Mouse (Mus musculus): ENCODE results near the gene Ano6.

The Ano6 gene

DNA sequence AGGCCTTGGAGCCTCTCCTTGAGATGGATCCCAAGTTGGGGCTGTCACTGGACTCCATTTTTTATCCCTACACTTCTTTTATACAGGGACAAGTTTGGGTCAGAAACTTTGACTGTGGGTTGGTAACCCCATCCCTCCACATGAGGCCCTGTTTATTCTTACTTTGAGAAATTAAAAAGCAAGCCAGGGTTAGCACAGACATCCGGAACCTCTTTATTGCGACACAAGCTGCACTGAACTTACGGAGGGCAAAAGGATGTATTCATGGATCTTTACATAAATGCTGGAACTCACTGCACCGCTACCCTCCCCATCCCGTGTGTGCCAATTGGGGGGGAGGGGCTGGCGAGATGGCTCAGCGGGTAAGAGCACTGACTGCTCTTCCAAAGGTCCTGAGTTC lies 105.1 kb downstream of the Ano6 start:
- no peak for DNase-seq

DNA sequence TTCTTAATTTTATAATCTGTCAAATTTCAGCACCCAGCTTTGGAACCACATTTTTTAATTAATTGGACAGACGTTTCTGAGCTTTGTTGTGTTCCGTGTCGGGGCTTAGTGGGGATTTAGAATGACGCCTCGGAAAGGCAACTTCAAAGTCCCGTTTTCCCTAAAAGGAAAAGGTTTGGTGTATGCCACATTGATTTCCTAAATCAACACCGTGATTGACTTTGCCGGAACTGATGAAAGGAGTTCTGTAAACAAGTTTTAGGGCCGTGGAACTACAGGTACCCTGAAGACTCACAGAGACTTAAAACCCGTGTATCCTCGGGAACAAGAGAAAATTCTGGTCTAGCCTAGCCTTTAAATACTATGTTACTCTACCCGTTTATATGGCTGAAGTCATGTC lies 107.0 kb downstream of the Ano6 start:
- no peak for DNase-seq

DNA sequence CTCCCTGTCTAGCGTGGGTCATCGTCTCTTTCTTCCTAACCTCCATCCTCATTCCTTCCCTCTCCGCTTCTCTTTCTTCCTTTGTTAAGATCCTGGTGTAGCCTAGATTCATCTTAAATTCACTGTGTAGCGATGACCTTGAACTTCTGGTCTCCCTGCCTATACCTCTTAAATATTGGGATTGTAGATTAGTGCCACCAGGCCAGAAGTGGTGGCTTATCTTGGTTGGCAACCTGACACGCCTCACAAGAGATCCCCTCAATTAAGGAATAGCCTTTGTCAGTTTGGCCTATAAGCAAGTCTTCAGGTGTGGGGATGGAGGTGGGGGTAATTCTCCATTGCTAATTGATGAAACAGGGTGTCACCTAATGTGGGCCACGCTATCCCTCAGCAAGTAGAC lies 107.8 kb downstream of the Ano6 start:
- DNase-seq: no peak

DNA sequence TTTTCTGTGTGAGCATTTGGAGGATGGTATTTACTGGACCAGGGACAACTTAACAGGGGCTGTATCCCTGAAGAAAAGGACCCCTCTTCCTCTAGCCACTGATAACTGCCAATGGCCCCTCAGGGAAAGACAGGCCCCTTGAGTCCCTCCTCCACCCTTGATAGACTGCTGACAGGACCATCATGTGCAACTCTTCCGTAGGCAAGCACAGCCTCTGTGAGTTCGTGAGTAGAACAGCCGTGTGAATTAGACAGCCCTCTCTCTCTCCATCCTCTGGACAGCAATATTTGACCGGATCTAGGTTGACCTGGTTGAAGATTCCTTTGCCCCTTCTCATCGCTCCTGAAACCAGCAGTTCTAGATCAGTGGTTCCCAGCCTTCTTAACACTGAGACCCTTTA lies 111.8 kb downstream of the Ano6 start:
- DNase-seq: no peak

DNA sequence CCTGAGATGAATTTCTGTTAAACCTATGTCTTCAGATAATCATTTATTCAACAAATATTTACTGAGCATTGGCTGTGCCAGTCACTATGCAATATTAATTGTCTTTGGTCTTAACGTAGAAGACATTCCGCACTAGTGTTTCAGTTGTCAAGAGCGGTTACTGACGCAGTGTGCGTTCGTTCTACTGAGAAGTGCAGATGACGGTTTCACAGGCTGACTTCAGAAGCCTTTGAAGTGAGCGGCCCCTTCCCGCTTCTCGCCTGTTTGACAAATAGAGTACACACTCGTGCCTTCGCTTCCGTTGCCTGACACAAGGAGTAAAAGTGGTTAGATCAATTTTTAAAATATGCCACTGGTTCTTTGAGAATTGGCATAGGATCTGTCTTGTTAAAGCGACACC lies 113.6 kb downstream of the Ano6 start:
- no peak for DNase-seq

DNA sequence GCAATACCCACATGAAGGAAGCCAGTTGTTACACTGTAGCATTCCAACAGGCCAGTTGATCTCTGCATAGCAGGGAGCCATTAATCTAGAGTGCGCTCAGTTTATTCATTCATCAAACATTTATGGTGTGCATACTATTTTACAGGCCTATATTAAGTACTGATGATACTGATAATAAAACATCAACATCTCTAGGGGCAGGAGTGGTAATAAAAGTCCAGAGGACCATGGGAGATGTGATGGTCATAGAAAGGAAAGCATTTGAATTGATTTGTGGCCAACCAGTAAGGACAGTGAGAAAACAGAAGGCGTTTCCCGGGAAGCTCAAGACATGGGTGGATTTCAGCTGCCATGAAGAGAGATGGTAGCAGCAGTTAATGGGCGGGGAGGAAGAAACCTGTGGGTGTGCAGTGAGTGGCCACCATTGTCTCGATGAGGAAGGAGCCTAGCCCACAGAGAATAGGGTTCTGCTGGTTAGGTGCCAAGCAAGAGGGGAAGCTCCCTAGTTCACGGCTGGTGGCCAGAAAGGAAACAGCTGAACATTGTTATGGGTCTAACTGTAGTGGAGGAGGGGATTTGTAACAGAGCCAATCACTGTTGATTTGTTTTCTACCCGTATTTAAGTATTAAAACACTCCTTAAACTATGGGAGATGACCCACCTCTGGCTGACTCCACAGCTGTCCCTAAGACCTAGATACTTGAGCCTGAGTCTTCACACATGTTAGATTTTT lies 115.5 kb downstream of the Ano6 start:
- no peak for DNase-seq

DNA sequence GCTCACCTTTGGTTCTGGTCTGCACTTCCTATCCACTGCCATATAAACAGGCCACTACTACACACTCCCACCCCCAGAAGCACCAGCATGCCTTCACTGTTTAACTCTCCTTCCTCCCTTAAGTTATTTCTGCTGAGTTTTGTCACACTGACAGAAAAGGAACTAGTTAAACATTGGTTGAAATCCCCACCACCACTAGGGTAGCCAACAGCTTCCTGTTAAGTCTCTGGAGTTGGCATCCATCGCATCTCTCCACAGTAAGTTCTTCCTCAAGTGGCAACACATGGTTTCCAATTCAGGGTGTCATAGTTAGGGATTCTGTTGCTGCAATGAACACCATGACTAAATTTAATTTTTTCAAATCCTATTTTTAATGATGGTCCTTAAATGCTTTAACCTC lies 116.2 kb downstream of the Ano6 start:
- no peak for DNase-seq

DNA sequence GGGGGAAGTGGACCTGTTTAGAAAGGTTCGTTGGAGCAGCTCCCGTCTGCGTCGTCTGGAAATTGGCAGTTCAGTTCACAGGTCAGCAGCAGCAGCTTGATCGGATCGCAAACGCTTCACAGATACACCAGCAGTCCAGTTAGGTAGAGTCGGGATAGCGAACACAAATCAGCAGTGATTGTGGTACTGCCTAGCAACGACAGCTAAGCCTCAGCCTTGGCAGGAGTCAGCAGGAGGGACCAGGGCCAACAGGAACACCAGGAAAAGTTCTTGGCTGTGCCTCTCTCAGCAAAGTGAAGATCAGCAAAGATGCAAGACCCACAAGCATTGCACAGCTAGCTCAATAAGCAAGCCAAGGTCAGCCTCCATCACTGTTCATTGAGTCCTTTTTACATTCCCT lies 116.7 kb downstream of the Ano6 start:
- DNase-seq: no peak

DNA sequence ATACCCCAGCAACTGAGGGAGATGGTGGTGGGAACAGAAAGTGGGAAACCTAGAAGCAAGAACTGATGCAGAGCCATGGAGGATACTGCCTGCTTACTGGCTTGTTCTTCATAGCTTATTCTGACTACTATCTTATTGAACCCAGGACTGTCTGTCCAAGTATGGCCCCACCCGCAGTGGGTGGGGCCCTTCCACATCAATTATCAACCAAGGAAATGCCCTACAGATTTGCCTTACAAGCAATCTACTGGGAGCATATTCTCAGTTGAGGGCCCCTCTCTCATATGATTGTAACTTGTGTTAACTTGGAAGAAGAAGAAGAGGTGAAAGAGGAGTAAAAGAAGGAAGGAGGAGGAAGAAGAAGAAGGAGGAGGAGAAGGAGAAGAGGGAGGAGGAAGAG lies 117.3 kb downstream of the Ano6 start:
- DNase-seq: no peak

DNA sequence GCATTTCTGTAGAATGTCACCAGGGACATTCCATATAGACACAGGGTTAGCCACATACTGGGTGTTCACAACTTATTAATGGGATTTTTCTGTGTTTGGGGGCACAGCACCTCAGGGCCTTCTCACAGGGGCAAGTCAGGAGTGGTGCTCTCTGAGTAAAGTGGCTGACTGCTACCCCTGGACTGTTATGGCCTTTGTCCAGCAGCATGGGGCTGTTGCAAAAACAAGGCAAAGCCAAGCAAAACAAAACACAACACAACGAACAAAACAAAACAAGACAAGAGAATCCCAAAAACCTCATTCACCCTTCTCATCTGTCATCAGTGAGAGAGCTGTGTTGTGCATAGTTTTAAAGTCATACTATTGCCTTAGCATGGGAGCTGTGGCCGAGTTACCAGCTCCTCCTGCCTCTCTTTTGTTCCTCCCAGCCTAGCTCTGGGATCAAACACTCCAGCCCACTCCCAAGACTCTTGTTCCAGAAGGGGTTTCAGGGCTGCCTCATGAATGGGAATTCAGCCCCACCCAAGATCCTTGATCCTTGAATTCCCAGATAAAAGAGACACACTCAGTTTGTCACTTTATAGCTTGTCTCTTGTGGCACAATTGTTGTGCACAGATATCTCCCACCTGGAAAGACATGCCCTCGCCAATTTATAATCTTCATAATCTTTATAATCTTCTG lies 119.6 kb downstream of the Ano6 start:
- no peak for DNase-seq

DNA sequence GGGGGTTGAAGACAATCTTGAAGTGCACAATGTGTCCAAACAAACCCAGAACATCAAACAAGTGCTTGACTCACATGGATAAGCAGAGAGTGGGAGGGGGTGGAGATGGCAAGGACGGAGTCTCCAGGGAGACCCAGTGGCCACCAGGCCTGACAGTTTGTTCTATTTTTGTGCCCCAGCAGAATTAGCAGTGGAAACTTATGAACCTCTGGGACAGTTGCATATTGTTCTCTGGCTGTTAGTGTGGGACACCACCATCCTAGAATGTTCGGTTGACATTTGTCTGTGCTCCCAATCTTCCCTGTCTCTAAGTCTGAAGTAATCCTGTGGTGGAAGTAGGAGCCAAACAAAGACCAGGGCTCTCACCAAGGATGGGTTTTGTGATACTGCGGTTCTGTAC lies 124.3 kb downstream of the Ano6 start:
- DNase-seq: no peak

DNA sequence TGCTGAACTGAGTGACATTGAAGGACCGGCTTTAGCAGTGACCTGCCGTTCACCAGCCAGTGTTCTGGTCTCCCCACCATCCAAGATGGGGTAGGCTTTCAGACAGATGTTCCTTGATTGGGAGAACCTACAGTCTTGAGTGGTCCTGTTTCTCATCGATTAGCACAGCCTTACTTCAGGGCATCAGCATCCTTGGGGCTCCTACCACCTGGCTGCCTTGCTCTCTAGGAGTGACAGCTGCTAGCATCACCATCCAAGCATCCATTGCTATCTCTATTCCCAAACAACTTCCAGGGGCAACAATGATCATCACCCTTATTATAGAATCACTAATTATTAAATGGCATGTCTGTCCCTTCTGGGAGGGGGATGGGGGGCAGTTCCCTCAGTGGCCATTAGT lies 124.8 kb downstream of the Ano6 start:
- DNase-seq: no peak

DNA sequence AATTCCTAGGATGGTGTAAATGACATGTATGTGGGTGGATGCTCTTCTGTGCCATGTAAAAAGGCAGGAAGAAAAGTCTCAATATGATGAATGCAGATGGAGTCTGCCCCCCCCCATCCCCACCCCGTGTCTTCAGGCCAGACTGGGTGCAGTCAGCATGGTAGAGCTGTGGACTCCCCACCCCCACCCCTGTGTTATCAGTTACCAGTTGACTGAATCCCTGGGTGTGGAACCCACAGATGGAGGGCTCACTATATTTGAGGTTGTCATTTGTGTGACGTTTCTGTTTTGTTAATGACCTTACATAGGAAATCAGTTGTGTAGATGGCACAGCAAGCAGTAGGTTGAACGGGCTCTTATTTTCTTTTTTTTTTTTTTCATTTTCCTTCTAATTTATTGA lies 126.7 kb downstream of the Ano6 start:
- DNase-seq: no peak

DNA sequence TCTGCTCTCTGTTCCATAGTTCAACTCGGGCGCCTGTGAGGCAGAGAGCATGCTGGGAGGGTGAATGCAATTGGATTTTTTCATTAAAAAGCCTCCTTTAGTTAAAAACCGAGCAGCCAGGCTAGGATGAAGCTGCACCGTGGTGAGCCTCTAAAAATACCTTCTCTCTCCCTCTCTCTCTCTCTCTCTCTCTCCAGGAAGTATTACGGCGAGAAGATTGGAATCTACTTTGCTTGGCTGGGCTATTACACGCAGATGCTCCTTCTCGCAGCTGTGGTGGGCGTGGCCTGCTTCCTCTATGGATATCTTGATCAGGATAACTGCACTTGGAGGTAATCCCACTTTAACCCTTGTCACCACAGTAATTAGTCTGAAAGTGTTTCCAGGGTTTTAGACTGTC lies 129.4 kb downstream of the Ano6 start:
- DNase-seq: peak; percentile 14

DNA sequence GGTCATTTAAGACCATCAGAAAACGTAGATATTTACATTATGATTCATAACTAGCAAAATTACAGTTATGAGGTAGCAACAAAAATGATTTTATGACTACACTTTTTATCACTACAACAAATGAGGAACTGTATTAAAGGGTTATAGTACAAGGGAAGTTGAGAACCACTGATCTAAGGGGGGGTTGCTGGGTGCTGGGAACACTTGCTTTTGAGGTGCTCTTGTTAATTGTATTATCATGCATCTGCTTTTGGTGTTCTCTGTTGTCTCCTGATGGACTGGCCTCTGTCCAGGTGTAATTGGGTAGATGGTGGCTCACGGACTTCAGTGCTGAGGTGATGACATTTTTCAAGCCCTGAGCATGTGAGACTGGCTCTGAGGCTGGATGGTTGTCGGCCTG lies 130.4 kb downstream of the Ano6 start:
- DNase-seq: no peak

DNA sequence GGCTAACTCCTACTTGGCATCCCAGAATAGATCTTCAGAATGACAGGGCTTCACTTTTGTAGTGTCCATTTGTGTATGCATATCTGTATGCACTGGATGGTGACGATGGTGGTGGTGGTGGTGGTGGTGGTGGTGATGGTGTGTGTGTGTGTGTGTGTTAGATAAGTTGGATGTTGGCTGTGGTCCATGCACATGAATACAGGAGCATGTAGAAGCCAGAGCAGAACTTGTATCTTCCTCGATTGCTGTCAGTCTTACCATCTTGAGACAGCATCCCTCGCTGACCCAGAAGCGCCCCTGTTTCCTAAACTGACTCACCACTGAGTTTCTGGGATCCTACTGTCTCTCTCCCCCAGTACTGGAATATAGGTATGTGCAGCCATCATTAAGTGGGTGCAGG lies 131.0 kb downstream of the Ano6 start:
- DNase-seq: no peak

DNA sequence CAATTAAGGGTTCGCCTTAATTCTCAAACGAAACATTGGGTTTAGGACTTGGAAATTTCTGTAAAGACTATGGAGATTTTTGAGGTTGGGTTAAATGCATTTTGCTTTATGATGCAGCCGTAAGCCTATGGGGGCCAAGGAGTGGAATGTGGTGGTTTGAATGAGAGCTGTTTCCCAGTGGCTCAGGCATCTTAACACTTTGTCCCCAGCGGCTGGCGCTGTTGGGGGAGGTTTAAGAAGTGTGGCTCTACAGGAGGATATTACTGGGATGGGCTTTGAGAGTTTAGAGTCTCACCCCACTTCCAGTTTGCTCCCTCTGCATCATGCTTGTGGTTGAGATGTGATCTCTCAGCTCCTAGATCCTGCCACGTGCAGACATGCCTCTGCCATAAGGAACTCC lies 131.9 kb downstream of the Ano6 start:
- DNase-seq: no peak

DNA sequence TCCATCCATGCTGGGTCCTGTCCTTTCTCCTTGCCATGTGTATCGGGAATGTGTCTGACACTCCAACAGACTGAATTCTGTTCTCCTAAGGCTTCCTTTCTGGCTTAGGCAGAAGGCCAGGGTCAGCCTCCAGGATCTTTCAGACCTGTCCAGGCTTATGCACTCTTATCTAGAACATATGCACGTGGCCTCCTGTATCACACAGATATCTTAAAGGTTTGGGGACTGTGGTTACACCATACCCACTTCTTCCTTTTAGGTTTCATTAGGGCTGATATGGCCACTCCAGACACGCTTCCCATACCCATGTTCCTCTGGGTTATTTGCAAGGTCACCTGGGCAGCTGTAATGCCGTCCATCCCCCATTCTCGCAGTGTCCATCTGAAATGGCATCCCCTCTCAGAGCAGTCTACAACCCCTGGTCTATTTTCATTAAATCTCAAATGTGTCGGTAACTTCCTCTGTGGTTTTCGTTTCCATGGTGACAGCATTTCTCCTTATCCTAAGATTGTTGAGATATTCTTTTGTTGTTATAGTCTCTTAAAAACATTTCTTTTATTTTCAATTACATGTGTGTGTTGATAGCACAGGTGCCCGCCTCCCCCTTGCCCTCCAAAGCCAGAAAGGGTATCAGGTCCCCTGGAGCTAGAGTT lies 134.8 kb downstream of the Ano6 start:
- DNase-seq: no peak

DNA sequence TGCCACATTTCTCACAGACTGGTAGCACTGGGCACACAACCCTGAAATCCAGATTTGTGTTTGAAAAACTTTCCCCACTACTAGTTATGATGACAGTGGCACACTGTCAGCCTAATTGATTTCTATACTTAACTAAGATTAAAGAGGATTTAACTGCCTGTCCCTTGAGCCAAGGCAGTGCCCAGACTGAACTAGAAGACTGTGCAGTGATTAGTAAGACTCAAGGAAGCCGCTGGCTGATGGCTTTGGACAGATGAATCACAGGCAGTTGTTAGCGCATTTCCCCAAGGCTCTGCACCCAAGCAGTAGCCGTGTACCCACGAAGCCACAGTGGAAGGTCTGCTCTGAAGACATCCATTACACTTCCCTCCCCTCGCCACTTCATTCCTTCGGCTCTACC lies 138.4 kb downstream of the Ano6 start:
- DNase-seq: no peak

DNA sequence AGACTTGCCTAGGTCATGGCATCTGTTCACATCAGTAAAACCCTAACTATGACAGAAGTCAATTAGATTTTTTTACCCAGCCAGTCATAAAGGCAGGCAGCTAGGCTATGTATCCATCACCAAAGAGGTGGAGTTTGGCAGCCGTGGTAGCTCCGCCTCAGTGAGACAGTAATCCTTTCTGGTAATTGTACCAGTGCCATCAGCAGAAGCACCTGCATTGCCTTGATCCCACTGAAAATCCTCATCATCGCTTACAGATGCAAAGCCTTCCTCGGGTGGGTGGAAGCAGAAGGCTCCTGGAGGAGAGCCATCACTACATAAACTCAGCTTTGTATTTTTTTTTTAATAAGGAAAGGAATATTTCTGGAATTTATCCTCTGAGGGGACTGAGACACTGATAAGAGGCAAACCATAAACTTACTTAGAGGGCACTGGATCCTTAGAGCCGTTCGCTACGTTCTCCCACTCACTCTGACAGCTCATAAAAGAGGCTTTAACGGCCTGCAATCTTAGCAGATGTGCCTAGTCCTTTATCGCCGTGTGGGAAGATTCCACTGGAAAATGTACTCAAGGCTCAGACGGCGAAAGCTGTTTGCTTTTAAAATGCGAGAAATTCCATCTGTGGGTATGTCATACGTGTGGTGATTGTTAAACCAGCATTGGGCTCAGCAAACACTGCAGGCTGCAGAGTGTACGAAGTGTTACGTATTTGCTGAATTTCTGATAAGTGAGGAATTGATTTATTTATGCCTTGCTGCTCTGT lies 140.6 kb downstream of the Ano6 start:
- DNase-seq: peak; percentile 38

DNA sequence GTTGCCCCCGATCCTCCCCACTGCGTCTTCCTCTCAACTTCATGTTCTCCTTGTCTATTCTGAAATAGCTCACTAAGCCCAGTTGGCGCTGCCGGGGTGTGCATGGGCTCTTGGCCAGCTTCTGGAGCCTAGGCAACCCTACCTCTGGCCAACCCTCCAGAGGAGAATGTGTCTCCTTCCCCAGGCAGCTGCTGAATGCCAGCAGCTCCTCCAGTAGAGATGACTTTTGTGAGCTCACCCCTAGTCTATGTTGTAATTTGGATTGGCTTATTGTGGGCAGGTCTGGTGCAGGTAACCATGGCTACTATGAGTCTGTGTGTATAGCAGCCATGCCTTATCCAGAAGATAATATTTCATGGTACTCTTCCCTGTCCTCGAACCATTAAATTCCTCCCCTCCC lies 141.7 kb downstream of the Ano6 start:
- DNase-seq: no peak

DNA sequence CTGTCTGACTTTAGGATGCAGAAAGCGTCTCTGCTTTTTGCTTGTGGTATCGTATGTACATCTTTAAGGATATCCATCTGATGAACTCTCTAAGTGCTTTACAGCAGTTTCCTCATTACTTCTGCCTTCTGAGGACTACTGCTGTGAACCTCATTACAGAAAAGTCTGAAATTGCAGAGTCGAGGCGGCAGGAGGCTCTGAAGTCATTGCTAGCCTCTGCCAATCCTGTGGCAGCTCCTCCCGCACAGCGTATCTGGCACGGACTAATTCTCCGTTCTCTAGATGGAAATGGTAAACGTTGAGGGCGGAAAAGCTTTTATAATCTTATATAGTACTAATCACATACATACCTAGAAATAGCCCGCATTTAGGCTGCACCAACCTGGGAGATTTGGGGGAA lies 144.5 kb downstream of the Ano6 start:
- DNase-seq: no peak

DNA sequence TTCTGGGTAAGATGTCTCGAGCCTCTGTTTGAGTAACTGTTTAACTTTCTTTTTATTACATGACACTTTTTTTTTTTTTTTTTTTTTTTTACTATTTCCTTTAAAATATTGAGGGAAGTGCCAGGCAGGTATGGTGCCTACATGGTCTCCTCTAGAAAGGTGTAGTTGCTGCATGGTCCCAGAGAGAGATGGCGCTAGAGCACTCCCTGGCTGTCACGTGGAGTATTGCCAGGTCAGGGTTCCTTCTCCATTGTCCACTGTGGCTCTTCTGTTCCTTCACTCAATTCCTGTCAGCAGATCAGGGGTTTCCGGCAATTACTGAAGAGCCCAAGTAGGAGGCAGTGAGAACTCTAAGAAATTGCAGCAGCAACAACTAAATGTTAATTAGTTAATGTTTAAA lies 152.8 kb downstream of the Ano6 start:
- peak; percentile 29 for DNase-seq

DNA sequence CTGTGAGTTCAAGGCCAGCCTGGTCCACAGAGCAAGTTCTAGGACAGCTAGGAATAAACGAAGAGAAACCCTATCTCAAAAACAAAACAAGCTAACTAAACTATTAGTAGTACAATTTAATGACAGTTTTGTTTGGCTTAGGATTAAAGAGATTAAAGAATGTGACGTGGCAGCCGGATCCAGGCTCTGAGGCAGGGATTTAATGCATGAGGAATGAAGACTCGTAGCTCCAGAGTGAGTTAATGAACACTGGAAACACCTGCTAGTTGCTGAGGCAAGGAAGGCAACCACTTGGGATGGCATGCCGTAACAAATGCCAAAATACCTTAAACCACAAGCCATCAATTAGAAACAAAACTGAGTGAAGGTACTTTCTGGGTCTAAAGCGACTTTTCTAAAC lies 153.7 kb downstream of the Ano6 start:
- DNase-seq: no peak
